Mouse (Mus musculus) erythroblast, embryonic 14.5 days (primary cell): ENCODE data around the gene Rln1.

Experiments
- GATA1 ChIP-seq: IDR thresholded peaks from 2 replicates; pipeline ENCODE4 v1.6.1; 2012; ENCODE audit warnings: low read length, inconsistent platforms, mixed read lengths
- TAL1 ChIP-seq: IDR thresholded peaks from 3 replicates; pipeline ENCODE4 v1.6.1; 2012; ENCODE audit warnings: low read length, inconsistent platforms, mixed read lengths

DNA sequence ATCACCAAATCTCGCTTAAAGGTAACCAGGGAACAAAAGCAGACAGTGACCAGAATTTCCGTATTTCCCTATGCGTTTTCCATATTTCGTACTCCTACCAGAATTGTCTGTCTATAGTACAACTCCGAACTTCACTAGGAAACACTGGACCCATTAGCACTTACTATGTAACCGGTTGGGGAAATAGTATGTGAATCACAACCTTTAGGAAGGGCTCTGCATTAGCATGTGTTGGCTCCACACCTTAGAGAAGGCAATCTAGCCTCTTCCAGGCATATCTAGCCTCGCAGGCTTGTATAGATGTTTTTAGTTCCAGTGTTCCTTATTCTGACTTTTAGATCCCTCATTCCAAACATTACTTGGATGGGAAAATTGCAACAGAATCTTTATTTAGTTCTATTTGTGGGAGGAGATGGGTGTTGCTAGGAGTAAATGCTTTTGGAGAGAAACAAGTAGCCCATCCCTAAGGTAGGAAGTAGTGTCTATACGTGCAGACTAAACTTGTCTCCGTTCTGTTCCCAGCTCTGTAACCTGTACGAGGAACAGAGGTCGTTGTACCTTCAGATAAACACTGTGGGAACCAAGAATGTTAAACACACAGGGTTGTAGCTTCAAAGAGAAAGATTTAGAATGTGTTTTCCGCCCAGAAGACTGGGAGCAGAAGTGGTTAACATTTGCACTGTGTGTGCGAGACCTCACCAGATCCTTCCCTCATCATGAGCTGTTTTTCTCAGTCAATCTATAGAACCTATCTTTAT lies 27.9 kb upstream of the Rln1 start:
- TF ChIP-seq GATA1 (no peak), TAL1 (no peak)
